Mouse (Mus musculus): ENCODE data around the gene Ifna12. TPM values are rescaled to one million over a fixed set of nuclear protein-coding genes. Genes with fewer than 3 reads are reported as not detected.
"Not testable (repeated sequence)": the region's sequence is repeated elsewhere in the genome, so short reads cannot be mapped to it uniquely, and the experiment has no call there.

Gene Ifna12
- not detected in 2 replicates for polyA plus RNA-seq (2016; fragmentation: Nextera tagmentation; extraction: Ambion mirVana)

GRCm38 (mm10) chr4:88603276-88603675 is at the start of gene Ifna12:
Gene Ifna12, minus strand, starts transcription at chr4:88603376.
- Histone ChIP-seq H3K27ac (no peak within 1 kb of the TSS), H3K9ac (no peak within 1 kb of the TSS), H3K4me2 (replicated peaks) (no peak within 1 kb of the TSS), H3K36me3 (no peaks in the 10 kb centered on the region), H3K9me3 (replicated peaks) (no peaks in the 10 kb centered on the region), H3K27me3 (no peaks in the 10 kb centered on the region), H3K4me3 (no peak within 1 kb of the TSS), H3K4me1 (no peaks in the 10 kb centered on the region)
- ATAC-seq (ENCODE audit: low FRiP score), result no peak

GRCm38 (mm10) chr4:88644359-88644758 is 41.2 kb upstream of the Ifna12 start, which contains the start of gene Ifna13:
Gene Ifna13, minus strand, starts transcription at chr4:88644459.
- no peak for ATAC-seq (ENCODE audit: low FRiP score)
- Histone ChIP-seq H3K27ac (no peak within 1 kb of the TSS), H3K27me3 (no peaks in the 10 kb centered on the region), H3K9me3 (replicated peaks) (no peaks in the 10 kb centered on the region), H3K4me3 (no peak within 1 kb of the TSS), H3K9ac (no peak within 1 kb of the TSS), H3K4me1 (no peaks in the 10 kb centered on the region), H3K4me2 (replicated peaks) (no peak within 1 kb of the TSS), H3K36me3 (no peaks in the 10 kb centered on the region)
- 69% methylated on average over 2 of the region's 2 CpGs for WGBS

GRCm38 (mm10) chr4:88642526-88642925 is 39.4 kb upstream of the Ifna12 start:
- H3K4me1 ChIP-seq, result no peaks in the 10 kb centered on the region
- no peaks in the 10 kb centered on the region for H3K36me3 ChIP-seq
- 39% methylated on average over 2 of the region's 2 CpGs for WGBS
- no peak for ATAC-seq (ENCODE audit: low FRiP score)
- H3K9ac ChIP-seq, result no peak overlapping the region
- H3K9me3 ChIP-seq (replicated peaks), result no peaks in the 10 kb centered on the region
- H3K4me3 ChIP-seq, result no peak overlapping the region
- no peak overlapping the region for H3K27ac ChIP-seq
- H3K4me2 ChIP-seq (replicated peaks), result no peak overlapping the region
- no peaks in the 10 kb centered on the region for H3K27me3 ChIP-seq

DNA sequence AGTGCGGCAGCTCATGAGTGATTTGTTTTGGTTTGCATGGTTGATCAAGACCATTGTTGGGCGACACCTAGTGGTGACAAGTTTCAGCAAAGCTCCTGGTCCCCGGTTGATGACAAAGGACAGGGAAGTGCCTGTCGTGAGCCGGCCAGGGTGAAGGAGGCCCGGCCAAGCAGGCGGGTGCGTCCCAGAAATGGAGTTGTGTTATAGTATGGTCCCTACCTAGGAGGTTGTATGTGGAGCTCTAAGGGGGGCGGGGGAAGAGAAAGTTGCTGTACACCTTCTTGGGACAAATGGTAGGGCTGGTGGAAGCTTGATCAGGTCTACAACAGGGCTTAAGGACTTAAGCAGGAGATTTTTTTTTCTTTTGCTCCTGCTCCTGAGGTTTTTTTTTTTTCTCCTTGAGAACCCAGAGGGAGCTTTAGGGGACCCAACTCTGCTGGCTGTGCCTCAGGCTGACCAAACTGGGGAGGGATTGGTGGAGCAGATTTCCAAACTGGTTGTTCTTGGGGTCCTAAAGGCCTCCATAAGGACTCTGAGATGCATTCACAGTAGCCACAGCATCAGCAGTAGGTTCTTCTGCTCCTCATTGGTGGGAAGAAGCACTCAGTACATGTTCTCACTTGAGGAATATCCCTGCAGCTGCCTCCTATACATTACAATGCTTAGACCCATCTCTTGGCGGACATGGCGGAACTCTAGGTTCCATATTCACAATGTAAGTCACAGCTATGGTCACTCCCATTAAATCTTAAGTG is 38.1 kb upstream of the Ifna12 start:
- Histone ChIP-seq H3K4me2 (replicated peaks) (peak overlapping the region; percentile 41), H3K36me3 (no peaks in the 10 kb centered on the region)
- 14% methylated on average over 11 of the region's 11 CpGs for WGBS

GRCm38 (mm10) chr4:88640704-88641076 is 37.5 kb upstream of the Ifna12 start:
- Histone ChIP-seq H3K27me3 (no peaks in the 10 kb centered on the region), H3K9ac (no peak overlapping the region), H3K9me3 (replicated peaks) (no peaks in the 10 kb centered on the region), H3K27ac (no peak overlapping the region), H3K4me2 (replicated peaks) (peak overlapping the region; percentile 41), H3K4me1 (no peaks in the 10 kb centered on the region), H3K4me3 (peak overlapping the region; percentile 16; the same call in 1 of the 2 replicates), H3K36me3 (no peaks in the 10 kb centered on the region)
- ATAC-seq (ENCODE audit: low FRiP score), result no peak
- 67% methylated on average over 8 of the region's 8 CpGs for WGBS

More for the DNA sequence above, 38.1 kb upstream of the Ifna12 start:
- no peak overlapping the region for H3K9ac ChIP-seq
- H3K4me3 ChIP-seq, result peak overlapping the region; percentile 16; the same call in 1 of the 2 replicates
- H3K27ac ChIP-seq, result no peak overlapping the region
- no peaks in the 10 kb centered on the region for H3K4me1 ChIP-seq
- ATAC-seq (ENCODE audit: low FRiP score), result peak; percentile 96
- no peaks in the 10 kb centered on the region for H3K27me3 ChIP-seq
- H3K9me3 ChIP-seq (replicated peaks), result no peaks in the 10 kb centered on the region

DNA sequence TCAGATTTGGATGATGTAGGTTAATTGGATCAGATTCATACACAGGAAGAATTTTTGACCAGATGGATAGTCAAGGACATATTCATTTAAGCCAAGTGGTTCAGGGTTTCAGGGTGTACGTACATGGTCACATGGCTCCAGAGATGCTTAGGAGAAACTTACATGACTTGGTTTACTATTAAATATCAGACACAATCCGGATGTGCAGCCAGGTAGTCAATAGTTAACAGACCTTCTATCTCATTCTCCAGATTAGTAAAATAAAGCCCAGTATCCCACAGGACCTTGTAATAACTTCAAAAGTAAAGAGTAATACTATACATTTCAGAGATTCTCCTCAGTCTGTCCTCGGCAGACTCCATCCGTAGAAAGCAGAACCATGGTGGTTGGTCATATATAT is 31.1 kb upstream of the Ifna12 start, which contains the start of gene C87499:
C87499 (minus strand) TSS at position 101 of the 400 bp plus-strand sequence.
- H3K36me3 ChIP-seq, result no peaks in the 10 kb centered on the region
- no peaks in the 10 kb centered on the region for H3K27me3 ChIP-seq
- no peak within 1 kb of the TSS for H3K9ac ChIP-seq
- H3K4me3 ChIP-seq, result no peak within 1 kb of the TSS
- H3K27ac ChIP-seq, result no peak within 1 kb of the TSS
- WGBS, result 88% methylated on average over 4 of the region's 4 CpGs
- no peak within 1 kb of the TSS for H3K4me2 ChIP-seq (replicated peaks)
- ATAC-seq (ENCODE audit: low FRiP score), result no peak
- H3K4me1 ChIP-seq, result no peaks in the 10 kb centered on the region
- H3K9me3 ChIP-seq (replicated peaks), result no peaks in the 10 kb centered on the region

DNA sequence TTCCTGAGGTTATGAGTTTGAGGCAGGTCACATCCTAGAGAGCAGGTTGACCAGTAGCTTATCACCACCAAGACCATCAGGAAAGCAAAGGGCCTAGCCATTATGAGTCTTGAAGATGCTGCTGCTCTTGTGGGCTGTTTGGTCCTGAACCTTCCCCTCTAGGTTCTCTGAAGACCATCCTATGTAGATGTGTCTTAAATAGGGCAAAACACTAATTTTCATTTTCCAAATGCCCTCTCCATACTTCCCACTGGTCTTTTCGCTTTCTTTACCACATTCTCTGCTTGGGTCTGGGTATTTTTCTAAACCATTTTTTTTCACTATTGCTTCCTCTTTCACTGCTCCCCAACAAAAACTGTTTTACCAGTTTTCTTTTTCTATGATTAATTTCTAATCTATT is 10.9 kb downstream of the Ifna12 start, which contains the start of gene Ifna9:
Ifna9 (minus strand) TSS at position 101 of the 400 bp plus-strand sequence.
- ATAC-seq (ENCODE audit: low FRiP score), result no peak
- no peaks in the 10 kb centered on the region for H3K27me3 ChIP-seq
- no peaks in the 10 kb centered on the region for H3K4me1 ChIP-seq
- no peak within 1 kb of the TSS for H3K9ac ChIP-seq
- no peak within 1 kb of the TSS for H3K4me2 ChIP-seq (replicated peaks)
- 94% methylated on average over 1 of the region's 1 CpGs for WGBS
- H3K36me3 ChIP-seq, result no peaks in the 10 kb centered on the region
- H3K27ac ChIP-seq, result no peak within 1 kb of the TSS
- H3K9me3 ChIP-seq (replicated peaks), result no peaks in the 10 kb centered on the region
- no peak within 1 kb of the TSS for H3K4me3 ChIP-seq

- Histone ChIP-seq H3K9me3 (replicated peaks) (no peaks in the 10 kb centered on the region), H3K36me3 (no peaks in the 10 kb centered on the region), H3K9ac (no peak within 1 kb of the TSS), H3K4me1 (no peaks in the 10 kb centered on the region), H3K4me2 (replicated peaks) (no peak within 1 kb of the TSS), H3K27ac (no peak within 1 kb of the TSS), H3K4me3 (no peak within 1 kb of the TSS), H3K27me3 (no peaks in the 10 kb centered on the region)
- WGBS, result 94% methylated on average over 1 of the region's 1 CpGs
- ATAC-seq (ENCODE audit: low FRiP score), result no peak
These were observed 31.5 kb downstream of the Ifna12 start, which contains the start of gene Ifna14 for GRCm38 (mm10) chr4:88571698-88572097. Gene Ifna14, minus strand, starts transcription at chr4:88571798.

DNA sequence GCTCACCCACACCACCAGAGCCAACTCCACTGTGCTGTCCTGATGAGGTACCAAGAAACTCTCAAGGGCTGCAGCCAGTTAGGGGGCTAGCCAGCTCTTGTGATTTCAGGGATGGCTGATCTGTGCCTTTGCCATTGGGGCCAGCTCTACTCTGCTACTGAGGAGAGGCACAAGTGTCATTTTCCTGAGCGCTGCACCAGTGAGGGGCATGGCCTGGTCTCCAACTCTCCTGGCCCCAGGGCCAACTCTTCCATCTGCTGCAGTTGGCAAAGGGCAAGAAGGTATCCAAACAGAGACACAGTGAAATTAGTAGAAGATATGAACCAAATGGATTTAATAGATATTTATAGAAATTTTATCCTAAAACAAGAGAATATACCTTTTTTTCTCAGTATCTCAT is 41.4 kb downstream of the Ifna12 start:
- H3K4me2 ChIP-seq (replicated peaks), result no peak overlapping the region
- ATAC-seq (ENCODE audit: low FRiP score), result no peak
- H3K9ac ChIP-seq, result no peak overlapping the region
- H3K9me3 ChIP-seq (replicated peaks), result no peaks in the 10 kb centered on the region
- 96% methylated on average over 1 of the region's 1 CpGs for WGBS
- no peak overlapping the region for H3K4me3 ChIP-seq
- H3K27ac ChIP-seq, result no peak overlapping the region
- H3K4me1 ChIP-seq, result no peaks in the 10 kb centered on the region
- no peaks in the 10 kb centered on the region for H3K27me3 ChIP-seq
- no peaks in the 10 kb centered on the region for H3K36me3 ChIP-seq

DNA sequence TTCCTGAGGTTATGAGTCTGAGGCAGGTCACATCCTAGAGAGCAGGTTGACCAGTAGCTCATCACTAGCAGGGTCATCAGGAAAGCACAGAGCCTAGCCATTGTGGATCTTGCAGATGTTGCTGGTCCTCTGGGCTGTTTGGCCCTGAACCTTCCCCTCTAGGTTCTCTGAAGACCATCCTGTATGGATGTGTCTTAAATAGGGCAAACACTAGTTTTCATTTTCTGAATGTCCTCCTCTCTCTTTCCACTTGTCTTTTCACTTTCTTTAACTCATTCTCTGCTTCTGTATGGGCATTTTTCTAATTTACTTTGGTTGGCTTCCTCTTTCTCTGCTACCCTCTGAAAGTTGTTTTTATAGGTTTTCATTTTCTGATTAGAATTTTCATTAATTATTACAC is 45.0 kb downstream of the Ifna12 start, which contains the start of gene Ifna15:
Ifna15 (minus strand) TSS at position 101 of the 400 bp plus-strand sequence.
- H3K9me3 ChIP-seq (replicated peaks); H3K4me2 ChIP-seq (replicated peaks); H3K36me3 ChIP-seq; H3K4me3 ChIP-seq; H3K9ac ChIP-seq; H3K4me1 ChIP-seq; ATAC-seq (ENCODE audit: low FRiP score); H3K27me3 ChIP-seq; H3K27ac ChIP-seq: not testable (repeated sequence)

Other genes starting within 250 kb of the Ifna12 start
- gene Hacd4, start 164.4 kb downstream of the Ifna12 start, polyA plus RNA-seq (2016; fragmentation: Nextera tagmentation; extraction: Ambion mirVana), result 3.9 TPM in 2 replicates
- gene Ifnb1, start 80.6 kb downstream of the Ifna12 start, polyA plus RNA-seq (2016; fragmentation: Nextera tagmentation; extraction: Ambion mirVana), result not detected in 2 replicates
- not detected in 2 replicates for gene Ifna15, start 45.1 kb downstream of the Ifna12 start, polyA plus RNA-seq (2016; fragmentation: Nextera tagmentation; extraction: Ambion mirVana)
- not detected in 2 replicates for gene Ifna14, start 31.6 kb downstream of the Ifna12 start, polyA plus RNA-seq (2016; fragmentation: Nextera tagmentation; extraction: Ambion mirVana)
- gene Ifna9, start 11.0 kb downstream of the Ifna12 start, polyA plus RNA-seq (2016; fragmentation: Nextera tagmentation; extraction: Ambion mirVana), result not detected in 2 replicates
- not detected in 2 replicates for gene C87499, start 31.0 kb upstream of the Ifna12 start, polyA plus RNA-seq (2016; fragmentation: Nextera tagmentation; extraction: Ambion mirVana)
- gene Ifna13, start 41.1 kb upstream of the Ifna12 start, polyA plus RNA-seq (2016; fragmentation: Nextera tagmentation; extraction: Ambion mirVana), result not detected in 2 replicates
- gene Ifna16, start 73.5 kb upstream of the Ifna12 start, polyA plus RNA-seq (2016; fragmentation: Nextera tagmentation; extraction: Ambion mirVana), result not detected in 2 replicates
- not detected in 2 replicates for gene Ifna2, start 80.5 kb upstream of the Ifna12 start, polyA plus RNA-seq (2016; fragmentation: Nextera tagmentation; extraction: Ambion mirVana)
- gene Ifnab, start 88.0 kb upstream of the Ifna12 start, polyA plus RNA-seq (2016; fragmentation: Nextera tagmentation; extraction: Ambion mirVana), result not detected in 2 replicates
- 1.4 and 1.9 TPM in 2 replicates for gene Gm26566, start 118.4 kb upstream of the Ifna12 start, polyA plus RNA-seq (2016; fragmentation: Nextera tagmentation; extraction: Ambion mirVana)
- 144 and 152 TPM in 2 replicates for gene Klhl9, start 119.1 kb upstream of the Ifna12 start, polyA plus RNA-seq (2016; fragmentation: Nextera tagmentation; extraction: Ambion mirVana)
- not detected in 2 replicates for gene Gm13271, start 151.5 kb upstream of the Ifna12 start, polyA plus RNA-seq (2016; fragmentation: Nextera tagmentation; extraction: Ambion mirVana)
- gene Gm13283, start 156.7 kb upstream of the Ifna12 start, polyA plus RNA-seq (2016; fragmentation: Nextera tagmentation; extraction: Ambion mirVana), result 0.31 and 0.39 TPM in 2 replicates
- not detected in 2 replicates for gene Gm13290, start 170.5 kb upstream of the Ifna12 start, polyA plus RNA-seq (2016; fragmentation: Nextera tagmentation; extraction: Ambion mirVana)
- not detected in 2 replicates for gene Gm13289, start 173.5 kb upstream of the Ifna12 start, polyA plus RNA-seq (2016; fragmentation: Nextera tagmentation; extraction: Ambion mirVana)
- not detected in 2 replicates for gene Gm13272, start 176.5 kb upstream of the Ifna12 start, polyA plus RNA-seq (2016; fragmentation: Nextera tagmentation; extraction: Ambion mirVana)
- not detected in 2 replicates for gene Ifnz, start 178.8 kb upstream of the Ifna12 start, polyA plus RNA-seq (2016; fragmentation: Nextera tagmentation; extraction: Ambion mirVana)
- gene Gm13276, start 182.3 kb upstream of the Ifna12 start, polyA plus RNA-seq (2016; fragmentation: Nextera tagmentation; extraction: Ambion mirVana), result 0.62 TPM in 1 of 2 replicates, not detected in the other
- gene Gm13277, start 185.3 kb upstream of the Ifna12 start, polyA plus RNA-seq (2016; fragmentation: Nextera tagmentation; extraction: Ambion mirVana), result not detected in 2 replicates
- gene Gm13278, start 188.2 kb upstream of the Ifna12 start, polyA plus RNA-seq (2016; fragmentation: Nextera tagmentation; extraction: Ambion mirVana), result not detected in 2 replicates
- not detected in 2 replicates for gene Gm13275, start 191.1 kb upstream of the Ifna12 start, polyA plus RNA-seq (2016; fragmentation: Nextera tagmentation; extraction: Ambion mirVana)
- gene Gm13279, start 194.0 kb upstream of the Ifna12 start, polyA plus RNA-seq (2016; fragmentation: Nextera tagmentation; extraction: Ambion mirVana), result not detected in 2 replicates
- 0.26 and 0.95 TPM in 2 replicates for gene Gm13285, start 196.3 kb upstream of the Ifna12 start, polyA plus RNA-seq (2016; fragmentation: Nextera tagmentation; extraction: Ambion mirVana)
- gene Gm13287, start 199.9 kb upstream of the Ifna12 start, polyA plus RNA-seq (2016; fragmentation: Nextera tagmentation; extraction: Ambion mirVana), result not detected in 2 replicates
- gene Gm13288, start 202.2 kb upstream of the Ifna12 start, polyA plus RNA-seq (2016; fragmentation: Nextera tagmentation; extraction: Ambion mirVana), result not detected in 2 replicates
- not detected in 2 replicates for gene Ifna7, start 212.9 kb upstream of the Ifna12 start, polyA plus RNA-seq (2016; fragmentation: Nextera tagmentation; extraction: Ambion mirVana)
- not detected in 2 replicates for gene Ifna11, start 216.6 kb upstream of the Ifna12 start, polyA plus RNA-seq (2016; fragmentation: Nextera tagmentation; extraction: Ambion mirVana)
- not detected in 2 replicates for gene Ifna6, start 224.0 kb upstream of the Ifna12 start, polyA plus RNA-seq (2016; fragmentation: Nextera tagmentation; extraction: Ambion mirVana)
- gene Ifna5, start 232.1 kb upstream of the Ifna12 start, polyA plus RNA-seq (2016; fragmentation: Nextera tagmentation; extraction: Ambion mirVana), result not detected in 2 replicates
- not detected in 2 replicates for gene Ifna4, start 238.5 kb upstream of the Ifna12 start, polyA plus RNA-seq (2016; fragmentation: Nextera tagmentation; extraction: Ambion mirVana)
- gene Ifna1, start 246.7 kb upstream of the Ifna12 start, polyA plus RNA-seq (2016; fragmentation: Nextera tagmentation; extraction: Ambion mirVana), result not detected in 2 replicates